Mouse (Mus musculus) midbrain, embryonic 11.5 days (tissue): Measurements from ENCODE around the gene Gm21954. TPM values are rescaled to one million over a fixed set of nuclear protein-coding genes. Genes with fewer than 3 reads are reported as not detected.
A peak's percentile ranks its signal among the peaks of the same experiment; 100 is the strongest.

Experiments used
- ATAC-seq: fragments of 200-750 bp; cut with Nextera tagmentation; 2 replicates; pipeline ENCODE4 v1.8.0; 2017; ENCODE audit warnings: moderate TSS enrichment, moderate library complexity; ENCODE audit not compliant: low FRiP score
- DNase-seq: peaks from one replicate; pipeline ENCODE4 v3.0.0; 2015; ENCODE audit warnings: low spot score; ENCODE audit errors: missing footprints
- H3K27ac ChIP-seq: fragments of 300-500 bp; sonication (generic); 2 replicates; pipeline ENCODE4 v1.5.1; 2014; ENCODE audit warnings: low read depth, low read length
- H3K27me3 ChIP-seq: fragments of 300-500 bp; sonication (generic); 2 replicates; pipeline ENCODE4 v1.6.1; 2014; ENCODE audit warnings: mild to moderate bottlenecking, low read length, moderate library complexity, mixed read lengths; ENCODE audit not compliant: control insufficient read depth, insufficient read depth
- H3K36me3 ChIP-seq: fragments of 300-500 bp; sonication (generic); 2 replicates; pipeline ENCODE4 v1.6.1; 2014; ENCODE audit warnings: mild to moderate bottlenecking, low read length, moderate library complexity, mixed read lengths; ENCODE audit not compliant: control insufficient read depth, insufficient read depth
- H3K4me1 ChIP-seq: fragments of 300-500 bp; sonication (generic); 2 replicates; pipeline ENCODE4 v1.6.1; 2014; ENCODE audit warnings: low read length; ENCODE audit not compliant: control insufficient read depth, insufficient read depth
- H3K4me2 ChIP-seq: fragments of 300-500 bp; sonication (generic); 2 replicates; pipeline ENCODE4 v1.6.1; 2014; ENCODE audit warnings: mild to moderate bottlenecking, moderate library complexity
- H3K4me3 ChIP-seq: fragments of 300-500 bp; sonication (generic); 2 replicates; pipeline ENCODE4 v1.5.1; 2014; ENCODE audit warnings: low read depth, low read length
- H3K9ac ChIP-seq: fragments of 300-500 bp; sonication (generic); 2 replicates; pipeline ENCODE4 v1.6.1; 2014; ENCODE audit warnings: low read length
- H3K9me3 ChIP-seq: fragments of 300-500 bp; sonication (generic); 2 replicates; pipeline ENCODE4 v1.6.1; 2016; ENCODE audit warnings: low read length; ENCODE audit not compliant: control insufficient read depth
- WGBS: fragments of 180-500 bp; shearing (Covaris S2); extraction: QIAGEN DNeasy Blood & Tissue Kit; methylation state at CpG from one replicate; pipeline ENCODE4 v1.1.7; 2014; 5-methylcytosine and 5-hydroxymethylcytosine counted together
- polyA plus RNA-seq: library from polyadenylated mRNA; unstranded; fragments of >200 nt; fragmentation: Nextera tagmentation; extraction: Ambion mirVana; gene quantifications from 2 replicates; pipeline ENCODE4 v1.2.1, GENCODE M21; 2014

Gene Gm21954
- polyA plus RNA-seq, 1 experiment from 2014 or later: not detected

- Histone ChIP-seq H3K4me1 (no peaks in the 10 kb centered on the region), H3K9me3 (no peaks in the 10 kb centered on the region), H3K4me2 (no peak overlapping the region), H3K27ac (no peak overlapping the region), H3K4me3 (no peak overlapping the region), H3K36me3 (no peaks in the 10 kb centered on the region), H3K9ac (no peak overlapping the region), H3K27me3 (no peaks in the 10 kb centered on the region)
- ATAC-seq (no peak), DNase-seq (no peak)
- 84% methylated on average over 7 of the region's 7 CpGs for WGBS
These were observed 33.1 kb downstream of the Gm21954 start for GRCm38 (mm10) chr3:55438824-55439446.

- Histone ChIP-seq H3K4me3 (no peak overlapping the region), H3K4me1 (no peaks in the 10 kb centered on the region), H3K36me3 (no peaks in the 10 kb centered on the region), H3K27me3 (no peaks in the 10 kb centered on the region), H3K9ac (no peak overlapping the region), H3K9me3 (no peaks in the 10 kb centered on the region), H3K4me2 (no peak overlapping the region), H3K27ac (no peak overlapping the region)
- no peak for DNase-seq
- WGBS: 90% methylated on average over 1 of the region's 1 CpGs
- no peak for ATAC-seq
These were observed 37.7 kb downstream of the Gm21954 start for GRCm38 (mm10) chr3:55434276-55434675.

- ATAC-seq (no peak), DNase-seq (no peak)
These were observed 40.8 kb downstream of the Gm21954 start for GRCm38 (mm10) chr3:55431223-55431622.

DNA sequence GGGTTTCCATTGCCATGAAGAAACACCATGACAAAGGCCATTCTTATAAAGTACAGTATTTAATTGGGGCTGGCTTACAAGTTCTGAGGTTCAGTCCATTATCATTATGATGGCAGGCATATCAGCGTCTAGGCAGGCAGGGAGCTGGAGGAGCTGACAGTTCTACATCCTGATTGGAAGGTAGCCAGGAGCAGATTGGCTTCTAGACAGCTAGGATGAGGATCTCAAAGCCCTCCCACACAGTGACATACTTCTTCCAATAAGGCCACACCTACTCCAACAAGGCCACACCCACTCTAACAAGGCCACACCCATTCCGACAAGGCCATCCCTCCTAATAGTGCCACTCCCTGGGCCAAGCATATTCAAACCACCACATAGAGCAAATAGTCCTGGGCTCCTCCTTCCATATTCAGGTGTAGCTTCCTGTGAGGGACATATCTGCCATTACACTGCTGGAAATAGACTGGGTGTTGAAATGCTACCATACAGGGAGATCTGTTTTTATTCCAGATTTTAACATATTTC, 41.9 kb downstream of the Gm21954 start:
- Histone ChIP-seq H3K4me3 (no peak overlapping the region), H3K4me1 (no peaks in the 10 kb centered on the region), H3K27ac (no peak overlapping the region), H3K36me3 (no peaks in the 10 kb centered on the region), H3K4me2 (no peak overlapping the region), H3K27me3 (no peaks in the 10 kb centered on the region), H3K9ac (no peak overlapping the region), H3K9me3 (no peaks in the 10 kb centered on the region)
- no peak for DNase-seq
- WGBS: 98% methylated on average over 2 of the region's 2 CpGs
- ATAC-seq: no peak

More at GRCm38 (mm10) chr3:55431223-55431622, 40.8 kb downstream of the Gm21954 start:
- Histone ChIP-seq H3K4me1 (no peaks in the 10 kb centered on the region), H3K36me3 (no peaks in the 10 kb centered on the region), H3K9me3 (no peaks in the 10 kb centered on the region), H3K4me3 (no peak overlapping the region), H3K27ac (no peak overlapping the region), H3K9ac (no peak overlapping the region), H3K4me2 (no peak overlapping the region), H3K27me3 (no peaks in the 10 kb centered on the region)
- WGBS: 94% methylated on average over 3 of the region's 3 CpGs

- peak overlapping the region; percentile 2 for H3K4me2 ChIP-seq
These were observed 48.2 kb downstream of the Gm21954 start for GRCm38 (mm10) chr3:55423640-55424397.

GRCm38 (mm10) chr3:55420436-55421083, 51.5 kb downstream of the Gm21954 start:
- ATAC-seq (no peak), DNase-seq (no peak)
- H3K36me3 ChIP-seq: no peaks in the 10 kb centered on the region
- H3K4me1 ChIP-seq: peaks cover 24% of the 10 kb centered on the region
- 49% methylated on average over 8 of the region's 8 CpGs for whole genome bisulfite sequencing
- H3K27me3 ChIP-seq: no peaks in the 10 kb centered on the region
- no peak overlapping the region for H3K9ac ChIP-seq
- no peak overlapping the region for H3K4me3 ChIP-seq
- no peak overlapping the region for H3K4me2 ChIP-seq
- H3K27ac ChIP-seq: no peak overlapping the region
- no peaks in the 10 kb centered on the region for H3K9me3 ChIP-seq

More at GRCm38 (mm10) chr3:55423640-55424397, 48.2 kb downstream of the Gm21954 start:
- ATAC-seq (peak; percentile 89), DNase-seq (peak; percentile 86)
- Histone ChIP-seq H3K27me3 (no peaks in the 10 kb centered on the region), H3K4me1 (peaks cover 18% of the 10 kb centered on the region), H3K9me3 (no peaks in the 10 kb centered on the region), H3K27ac (no peak overlapping the region), H3K36me3 (no peaks in the 10 kb centered on the region), H3K9ac (no peak overlapping the region), H3K4me3 (peak overlapping the region; percentile 2; the same call in 1 of the 2 replicates)
- WGBS: 21% methylated on average over 11 of the region's 11 CpGs

DNA sequence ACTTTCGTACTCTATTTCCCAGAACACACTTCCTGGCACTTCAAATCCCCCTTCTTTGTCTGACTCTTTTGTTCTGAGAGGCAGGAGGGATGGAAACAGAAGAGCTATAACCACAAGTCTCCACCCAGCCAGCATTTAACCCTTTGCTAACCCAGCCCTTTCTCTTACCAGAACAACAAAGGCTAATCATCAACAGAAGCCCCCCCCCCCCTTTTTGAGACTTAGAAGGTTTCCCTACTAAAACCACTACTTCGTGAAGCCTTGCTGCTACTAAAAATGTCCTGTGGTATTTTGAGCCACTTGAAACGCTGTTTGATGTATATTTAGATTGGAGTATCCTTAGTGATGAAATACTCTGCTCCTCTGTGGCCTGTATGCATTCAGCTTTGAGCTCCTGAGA, 52.7 kb downstream of the Gm21954 start:
- Histone ChIP-seq H3K9ac (no peak overlapping the region), H3K4me2 (no peak overlapping the region), H3K9me3 (no peaks in the 10 kb centered on the region), H3K27me3 (no peaks in the 10 kb centered on the region), H3K36me3 (no peaks in the 10 kb centered on the region), H3K4me3 (no peak overlapping the region), H3K27ac (no peak overlapping the region), H3K4me1 (peaks cover 23% of the 10 kb centered on the region)
- ATAC-seq (0 out of 2 replicates have a peak, but pooled peaks have one; percentile 22), DNase-seq (peak; percentile 89)
- WGBS: 16% methylated on average over 3 of the region's 3 CpGs

DNA sequence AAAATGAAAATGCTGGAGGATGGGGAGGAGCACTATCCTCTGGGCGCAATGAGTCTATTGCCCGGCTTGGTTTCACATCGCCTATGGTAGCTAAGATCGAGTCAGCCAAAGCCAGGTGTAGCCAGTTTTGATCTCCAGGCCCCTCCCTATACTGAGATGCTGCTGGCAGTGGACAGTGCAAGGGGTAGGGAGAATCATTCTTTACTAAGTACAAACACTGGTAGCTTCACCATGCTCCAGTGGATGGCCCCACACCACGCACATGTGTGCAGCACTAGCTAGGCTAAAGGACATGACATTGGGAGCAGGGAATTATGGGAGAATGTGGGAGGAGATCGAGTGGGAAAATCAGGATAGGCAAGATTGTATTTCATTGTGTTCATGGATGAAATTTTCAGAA, 53.2 kb downstream of the Gm21954 start:
- Histone ChIP-seq H3K4me2 (no peak overlapping the region), H3K9me3 (no peaks in the 10 kb centered on the region), H3K4me1 (peaks cover 21% of the 10 kb centered on the region), H3K36me3 (no peaks in the 10 kb centered on the region), H3K27me3 (no peaks in the 10 kb centered on the region), H3K4me3 (no peak overlapping the region), H3K27ac (no peak overlapping the region), H3K9ac (no peak overlapping the region)
- 65% methylated on average over 6 of the region's 6 CpGs for WGBS
- ATAC-seq: peak; percentile 36; the same call in 1 of the 2 replicates
- DNase-seq: no peak
